Mouse (Mus musculus): Measurements from ENCODE around the gene Cwh43. TPM values are rescaled to one million over a fixed set of nuclear protein-coding genes. Genes with fewer than 3 reads are reported as not detected.

Cwh43 gene
- polyA plus RNA-seq, 1 experiment from 2014 or later = 0.09 TPM

GRCm38 (mm10) chr5:73381976-73382540, 23.8 kb upstream of the Cwh43 start:
- Histone ChIP-seq H3K4me1 (replicated peaks; ENCODE audit: control insufficient read depth, insufficient read depth, low read length) (no peaks in the 10 kb centered on the region), H3K4me2 (ENCODE audit: low read length) (no peak overlapping the region), H3K9ac (ENCODE audit: low read length) (no peak overlapping the region), H3K9me3 (ENCODE audit: control insufficient read depth, low read length) (no peaks in the 10 kb centered on the region), H3K36me3 (ENCODE audit: control insufficient read depth, insufficient read depth, low read length) (no peaks in the 10 kb centered on the region), H3K27ac (ENCODE audit: low read depth) (no peak overlapping the region), H3K27me3 (replicated peaks; ENCODE audit: control insufficient read depth, insufficient read depth, low read length) (no peaks in the 10 kb centered on the region), H3K4me3 (ENCODE audit: low read depth, low read length) (no peak overlapping the region)
- no peak for ATAC-seq (replicated peaks; ENCODE audit: low FRiP score, low TSS enrichment, low read depth)
- WGBS = 79% methylated on average over 9 of the region's 9 CpGs
- DNase-seq (ENCODE audit: low spot score) = no peak

- DNase-seq (ENCODE audit: low spot score) (peak; percentile 79), ATAC-seq (replicated peaks; ENCODE audit: low FRiP score, low TSS enrichment, low read depth) (no peak; the same call in 1 of the 2 replicates)
- Histone ChIP-seq H3K27ac (ENCODE audit: low read depth) (no peak overlapping the region), H3K27me3 (replicated peaks; ENCODE audit: control insufficient read depth, insufficient read depth, low read length) (no peaks in the 10 kb centered on the region), H3K4me1 (replicated peaks; ENCODE audit: control insufficient read depth, insufficient read depth, low read length) (no peaks in the 10 kb centered on the region), H3K4me2 (ENCODE audit: low read length) (no peak overlapping the region), H3K9ac (ENCODE audit: low read length) (no peak overlapping the region), H3K36me3 (ENCODE audit: control insufficient read depth, insufficient read depth, low read length) (no peaks in the 10 kb centered on the region), H3K9me3 (ENCODE audit: control insufficient read depth, low read length) (no peaks in the 10 kb centered on the region), H3K4me3 (ENCODE audit: low read depth, low read length) (no peak overlapping the region)
- 29% methylated on average over 3 of the region's 3 CpGs for WGBS
Observed at GRCm38 (mm10) chr5:73382737-73383646, 22.9 kb upstream of the Cwh43 start.

GRCm38 (mm10) chr5:73383647-73383970, 22.3 kb upstream of the Cwh43 start:
- no peak overlapping the region for H3K4me3 ChIP-seq (ENCODE audit: low read depth, low read length)
- no peak overlapping the region for H3K4me2 ChIP-seq (ENCODE audit: low read length)
- H3K27ac ChIP-seq (ENCODE audit: low read depth) = no peak overlapping the region
- H3K4me1 ChIP-seq (replicated peaks; ENCODE audit: control insufficient read depth, insufficient read depth, low read length) = no peaks in the 10 kb centered on the region
- H3K9me3 ChIP-seq (ENCODE audit: control insufficient read depth, low read length) = no peaks in the 10 kb centered on the region
- ATAC-seq (replicated peaks; ENCODE audit: low FRiP score, low TSS enrichment, low read depth) = no peak
- no peaks in the 10 kb centered on the region for H3K27me3 ChIP-seq (replicated peaks; ENCODE audit: control insufficient read depth, insufficient read depth, low read length)
- WGBS = 67% methylated on average over 4 of the region's 4 CpGs
- H3K9ac ChIP-seq (ENCODE audit: low read length) = no peak overlapping the region
- no peaks in the 10 kb centered on the region for H3K36me3 ChIP-seq (ENCODE audit: control insufficient read depth, insufficient read depth, low read length)
- no peak for DNase-seq (ENCODE audit: low spot score)

DNA sequence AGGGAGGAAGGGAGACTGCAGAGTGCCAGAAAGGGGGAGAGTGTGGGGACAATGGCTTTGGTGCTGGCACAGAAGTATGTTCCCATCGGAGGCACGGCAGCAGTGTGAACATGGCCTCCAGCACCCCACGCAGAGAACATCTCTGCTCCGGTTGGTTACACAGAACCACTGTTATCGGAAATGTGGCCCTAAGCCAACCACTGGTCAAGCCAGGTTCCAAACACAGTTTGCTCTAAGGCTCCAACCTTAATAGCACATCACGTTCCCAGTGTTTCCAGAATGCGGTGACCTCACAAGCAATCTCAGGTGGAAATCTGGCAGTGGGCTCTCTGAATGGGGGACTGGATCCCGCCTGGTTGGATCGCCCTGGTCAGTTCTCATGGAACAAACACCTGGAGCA, 12.8 kb upstream of the Cwh43 start:
- DNase-seq (ENCODE audit: low spot score) = no peak
- no peak for ATAC-seq (replicated peaks; ENCODE audit: low FRiP score, low TSS enrichment, low read depth)
- no peaks in the 10 kb centered on the region for H3K9me3 ChIP-seq (ENCODE audit: control insufficient read depth, low read length)
- no peaks in the 10 kb centered on the region for H3K4me1 ChIP-seq (replicated peaks; ENCODE audit: control insufficient read depth, insufficient read depth, low read length)
- 81% methylated on average over 9 of the region's 9 CpGs for WGBS
- H3K27me3 ChIP-seq (replicated peaks; ENCODE audit: control insufficient read depth, insufficient read depth, low read length) = no peaks in the 10 kb centered on the region
- H3K9ac ChIP-seq (ENCODE audit: low read length) = no peak overlapping the region
- no peak overlapping the region for H3K4me2 ChIP-seq (ENCODE audit: low read length)
- H3K36me3 ChIP-seq (ENCODE audit: control insufficient read depth, insufficient read depth, low read length) = no peaks in the 10 kb centered on the region
- no peak overlapping the region for H3K4me3 ChIP-seq (ENCODE audit: low read depth, low read length)
- H3K27ac ChIP-seq (ENCODE audit: low read depth) = no peak overlapping the region

DNA sequence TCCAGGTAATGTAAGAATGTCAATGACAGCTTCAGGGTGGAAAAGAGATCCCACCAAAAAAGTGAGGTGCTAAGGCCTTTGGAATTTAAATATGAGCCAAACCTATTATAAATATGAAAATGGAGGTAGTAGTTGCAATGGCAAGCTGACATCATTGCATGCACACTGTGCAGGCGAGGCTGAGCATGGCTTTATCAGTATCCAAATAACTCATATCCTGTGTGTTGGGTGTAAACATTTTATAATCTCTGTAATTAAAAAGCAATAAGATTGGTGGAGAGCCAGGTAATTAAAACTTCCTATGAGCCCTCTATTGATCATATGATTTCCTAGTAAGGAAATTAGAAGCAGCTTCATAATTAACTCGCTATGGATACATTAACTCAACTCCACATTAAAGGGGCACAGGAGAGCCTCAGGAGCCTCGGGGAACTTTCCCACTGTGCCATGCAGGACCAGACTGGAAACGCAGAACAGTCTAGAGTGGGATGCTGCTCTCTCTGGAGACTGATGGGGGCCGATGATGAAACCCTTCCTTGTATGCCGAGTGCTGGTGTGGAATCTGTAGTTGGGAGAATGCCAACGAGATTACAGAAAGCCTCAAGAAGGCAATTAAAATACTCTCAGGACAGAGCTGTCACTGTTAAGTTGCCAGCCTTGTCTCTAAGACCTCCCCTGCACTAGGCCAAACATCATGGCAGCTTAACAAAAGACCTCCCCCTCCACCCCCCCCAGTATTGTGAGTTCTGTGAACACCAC, 5.9 kb upstream of the Cwh43 start:
- Histone ChIP-seq H3K4me1 (replicated peaks; ENCODE audit: control insufficient read depth, insufficient read depth, low read length) (peaks cover 5% of the 10 kb centered on the region), H3K36me3 (ENCODE audit: control insufficient read depth, insufficient read depth, low read length) (no peaks in the 10 kb centered on the region), H3K9me3 (ENCODE audit: control insufficient read depth, low read length) (no peaks in the 10 kb centered on the region), H3K4me2 (ENCODE audit: low read length) (no peak overlapping the region), H3K27me3 (replicated peaks; ENCODE audit: control insufficient read depth, insufficient read depth, low read length) (peaks cover 6% of the 10 kb centered on the region; the same call in 1 of the 2 replicates), H3K9ac (ENCODE audit: low read length) (no peak overlapping the region), H3K4me3 (ENCODE audit: low read depth, low read length) (no peak overlapping the region), H3K27ac (ENCODE audit: low read depth) (no peak overlapping the region)
- peak; percentile 66; the same call in 1 of the 2 replicates for ATAC-seq (replicated peaks; ENCODE audit: low FRiP score, low TSS enrichment, low read depth)
- WGBS = 45% methylated on average over 7 of the region's 7 CpGs
- DNase-seq (ENCODE audit: low spot score) = no peak

DNA sequence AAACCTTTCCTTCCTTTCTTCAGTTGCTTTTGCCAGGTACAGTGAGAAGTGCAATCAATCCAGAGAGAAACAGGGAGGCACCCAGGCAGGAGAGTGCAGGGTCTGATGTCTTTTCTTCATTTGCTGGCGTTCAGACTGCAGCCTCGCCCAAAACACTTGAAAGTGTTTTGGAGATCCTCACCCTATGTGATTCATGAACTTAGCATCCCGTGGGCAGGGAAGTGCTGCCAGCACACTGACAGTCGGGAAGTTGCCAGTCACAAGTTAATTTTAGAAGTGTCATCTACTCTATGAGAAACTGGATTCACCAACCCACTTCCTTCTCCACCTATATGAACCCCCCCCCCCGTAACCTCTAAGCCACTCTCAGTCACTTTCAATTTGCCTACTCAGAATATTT, 4.5 kb upstream of the Cwh43 start:
- Histone ChIP-seq H3K4me1 (replicated peaks; ENCODE audit: control insufficient read depth, insufficient read depth, low read length) (peaks cover 11% of the 10 kb centered on the region), H3K27ac (ENCODE audit: low read depth) (no peak overlapping the region), H3K27me3 (replicated peaks; ENCODE audit: control insufficient read depth, insufficient read depth, low read length) (peaks cover 20% of the 10 kb centered on the region), H3K36me3 (ENCODE audit: control insufficient read depth, insufficient read depth, low read length) (no peaks in the 10 kb centered on the region), H3K4me3 (ENCODE audit: low read depth, low read length) (no peak overlapping the region), H3K9me3 (ENCODE audit: control insufficient read depth, low read length) (no peaks in the 10 kb centered on the region), H3K4me2 (ENCODE audit: low read length) (no peak overlapping the region), H3K9ac (ENCODE audit: low read length) (no peak overlapping the region)
- 63% methylated on average over 5 of the region's 5 CpGs for whole genome bisulfite sequencing
- DNase-seq (ENCODE audit: low spot score) = no peak
- no peak for ATAC-seq (replicated peaks; ENCODE audit: low FRiP score, low TSS enrichment, low read depth)

DNA sequence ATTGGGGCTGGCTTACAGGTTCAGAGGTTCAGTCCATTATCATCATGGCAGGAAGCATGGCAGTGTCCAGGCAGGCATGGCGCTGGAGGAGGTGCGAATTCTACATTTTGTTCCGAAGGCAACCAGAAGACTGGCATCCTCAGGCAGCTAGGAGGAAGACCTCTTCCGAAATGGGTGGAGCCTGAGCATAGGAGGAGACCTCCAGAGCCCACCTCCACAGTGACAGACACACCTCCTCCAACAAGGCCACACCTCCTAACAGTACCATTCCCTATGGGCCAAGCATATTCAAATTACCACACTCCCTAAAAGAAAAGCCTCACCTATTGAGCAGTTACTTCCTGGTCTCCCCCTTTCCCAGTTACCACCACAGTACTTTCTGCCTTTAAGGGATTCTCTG, 3.0 kb upstream of the Cwh43 start:
- no peak for DNase-seq (ENCODE audit: low spot score)
- no peaks in the 10 kb centered on the region for H3K36me3 ChIP-seq (ENCODE audit: control insufficient read depth, insufficient read depth, low read length)
- peaks cover 16% of the 10 kb centered on the region for H3K4me1 ChIP-seq (replicated peaks; ENCODE audit: control insufficient read depth, insufficient read depth, low read length)
- peaks cover 30% of the 10 kb centered on the region for H3K27me3 ChIP-seq (replicated peaks; ENCODE audit: control insufficient read depth, insufficient read depth, low read length)
- H3K4me3 ChIP-seq (ENCODE audit: low read depth, low read length) = no peak overlapping the region
- 88% methylated on average over 4 of the region's 4 CpGs for WGBS
- H3K27ac ChIP-seq (ENCODE audit: low read depth) = no peak overlapping the region
- H3K4me2 ChIP-seq (ENCODE audit: low read length) = no peak overlapping the region
- H3K9me3 ChIP-seq (ENCODE audit: control insufficient read depth, low read length) = no peaks in the 10 kb centered on the region
- no peak overlapping the region for H3K9ac ChIP-seq (ENCODE audit: low read length)
- no peak for ATAC-seq (replicated peaks; ENCODE audit: low FRiP score, low TSS enrichment, low read depth)

DNA sequence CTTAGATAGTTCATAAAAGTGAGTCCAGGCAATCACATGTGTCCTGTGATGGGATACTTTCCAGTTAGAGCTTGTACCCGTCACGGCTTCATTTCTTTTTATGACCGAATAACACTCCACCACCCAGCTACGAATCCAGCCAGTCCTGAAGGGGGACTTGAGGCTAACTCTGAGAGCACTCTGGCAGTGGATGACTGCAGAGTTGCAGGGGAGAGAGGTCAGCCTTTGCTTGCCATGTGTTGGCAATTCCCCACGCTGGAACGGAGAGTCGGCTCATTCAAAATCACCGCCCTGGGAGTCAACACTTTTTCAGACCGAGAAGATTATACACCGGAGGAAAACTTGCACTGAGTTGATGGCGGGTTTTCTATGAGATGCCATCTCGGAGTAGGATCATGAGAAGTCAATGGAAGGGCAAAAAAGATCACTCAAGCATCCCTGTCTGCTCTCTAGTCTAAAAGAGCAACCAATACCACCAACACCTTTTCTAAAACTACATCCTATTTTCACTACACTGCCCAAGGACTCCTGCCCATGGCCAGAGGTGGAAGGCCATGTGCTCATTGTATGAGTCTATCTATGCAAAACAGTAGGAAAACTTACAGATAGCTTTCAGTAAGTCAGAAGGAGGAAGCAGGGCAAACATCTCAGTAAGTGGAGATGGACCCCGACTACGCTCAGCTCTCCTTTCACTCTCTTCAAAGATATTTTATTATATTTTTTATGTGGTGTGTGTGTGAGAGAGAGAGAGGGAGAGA, 2.4 kb upstream of the Cwh43 start:
- H3K9me3 ChIP-seq (ENCODE audit: control insufficient read depth, low read length) = no peaks in the 10 kb centered on the region
- H3K36me3 ChIP-seq (ENCODE audit: control insufficient read depth, insufficient read depth, low read length) = no peaks in the 10 kb centered on the region
- no peak overlapping the region for H3K4me2 ChIP-seq (ENCODE audit: low read length)
- no peak overlapping the region for H3K4me3 ChIP-seq (ENCODE audit: low read depth, low read length)
- ATAC-seq (replicated peaks; ENCODE audit: low FRiP score, low TSS enrichment, low read depth) = no peak
- no peak overlapping the region for H3K9ac ChIP-seq (ENCODE audit: low read length)
- DNase-seq (ENCODE audit: low spot score) = no peak
- no peak overlapping the region for H3K27ac ChIP-seq (ENCODE audit: low read depth)
- H3K27me3 ChIP-seq (replicated peaks; ENCODE audit: control insufficient read depth, insufficient read depth, low read length) = peaks cover 30% of the 10 kb centered on the region
- WGBS = 90% methylated on average over 14 of the region's 14 CpGs
- peaks cover 16% of the 10 kb centered on the region for H3K4me1 ChIP-seq (replicated peaks; ENCODE audit: control insufficient read depth, insufficient read depth, low read length)

Data from intestine, embryonic 14.5 days (tissue).